Mouse (Mus musculus): ENCODE measurements around the gene Zfp943. TPM values are rescaled to one million over a fixed set of nuclear protein-coding genes. Genes with fewer than 3 reads are reported as not detected.
A peak's percentile ranks its signal among the peaks of the same experiment; 100 is the strongest.
"Not testable (repeated sequence)": the region's sequence is repeated elsewhere in the genome, so short reads cannot be mapped to it uniquely, and the experiment has no call there.

Zfp943 gene
- total RNA-seq (2014; fragmentation: Nextera tagmentation) (21.9 and 28.6 TPM in 2 replicates), total RNA-seq (2017) (15.7 and 18.4 TPM in 2 replicates), polyA plus RNA-seq (2012) (0.36 and 0.54 TPM in 2 replicates)

DNA sequence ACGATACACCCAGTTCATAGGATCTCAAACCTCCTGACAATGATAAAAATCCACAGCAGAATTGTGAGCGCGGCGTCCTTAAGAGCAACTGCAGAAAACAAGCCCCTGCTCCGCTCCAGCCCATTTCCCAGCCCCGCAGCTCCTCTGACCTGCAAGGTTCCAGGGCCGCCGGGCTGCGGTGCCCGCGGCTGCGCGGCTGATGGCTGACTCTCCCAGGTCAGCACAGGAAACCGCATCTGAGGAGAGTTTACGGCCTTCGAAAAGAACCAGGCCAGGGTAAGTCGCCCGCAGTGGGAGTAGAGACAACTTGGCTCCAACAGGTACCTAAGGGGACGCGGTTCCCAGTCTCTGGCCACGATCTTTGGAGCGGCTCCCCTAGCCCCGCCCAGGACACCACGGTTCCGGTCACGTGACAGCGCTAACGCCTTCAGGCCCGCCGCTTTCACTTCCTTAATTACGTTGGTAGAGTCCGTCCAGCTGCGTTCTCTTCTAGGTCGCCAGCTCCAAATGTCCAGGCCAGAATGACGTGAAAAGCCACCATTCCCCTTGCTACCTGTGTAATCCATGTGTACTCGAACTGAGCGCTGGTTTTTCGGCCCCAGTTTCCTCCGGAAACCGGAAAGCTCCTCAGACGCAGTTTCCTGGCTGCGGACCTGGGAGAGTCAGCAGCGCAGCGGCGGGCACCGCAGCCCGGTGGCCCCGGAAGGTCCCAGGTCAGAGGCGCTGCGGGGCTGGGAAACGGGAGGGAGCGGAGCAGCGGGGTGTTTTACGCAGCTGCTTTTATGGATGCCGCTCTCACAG, at the start of gene Zfp943, which contains the start of gene Zfp942:
TSS of gene Zfp943 (plus strand) at position 446 of the 801 bp plus-strand sequence.
TSS of gene Zfp942 (minus strand) at position 358 of the 801 bp plus-strand sequence.
- peak within 1 kb of the TSS; percentile 74 for H3K4me3 ChIP-seq (ENCODE audit: low read depth, low read length)
- H3K9me3 ChIP-seq (replicated peaks); H3K27me3 ChIP-seq (ENCODE audit: insufficient read depth, low read length); H3K36me3 ChIP-seq (replicated peaks): not testable (repeated sequence)
- ATAC-seq (ENCODE audit: extremely low read depth, insufficient number of reproducible peaks, low FRiP score, poor library complexity, severe bottlenecking) = peak; percentile 97
- peaks cover 18% of the 10 kb centered on the region for H3K4me1 ChIP-seq (ENCODE audit: insufficient read depth, low read depth, low read length)
- peak; percentile 6 for DNase-seq (ENCODE audit: low spot score)

DNA sequence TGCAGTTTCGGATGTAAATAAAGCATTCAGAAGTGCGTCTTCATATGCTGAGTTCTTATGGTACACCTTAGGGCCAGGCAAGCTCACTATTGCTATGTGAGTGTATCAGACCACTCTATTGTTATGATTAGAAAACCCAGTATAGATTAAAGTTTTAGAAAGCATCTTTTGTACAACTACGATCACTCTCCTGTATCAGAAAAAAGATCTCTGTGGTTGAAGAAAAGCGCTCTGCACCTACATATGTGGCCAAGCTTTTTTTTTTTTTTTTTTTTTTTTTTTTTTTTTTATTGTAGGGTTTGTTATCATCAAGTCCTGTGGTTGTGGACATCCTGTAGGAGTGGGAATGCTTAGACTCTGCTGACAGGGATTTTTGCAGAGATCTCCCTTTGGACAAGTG, 950 bp downstream of the Zfp943 start:
- peaks cover 11% of the 10 kb centered on the region for H3K36me3 ChIP-seq (replicated peaks)
- no peak for ATAC-seq (ENCODE audit: extremely low read depth, insufficient number of reproducible peaks, low FRiP score, poor library complexity, severe bottlenecking)
- H3K4me3 ChIP-seq (ENCODE audit: low read depth, low read length) = peak overlapping the region; percentile 71; the same call in 1 of the 2 replicates
- no peaks in the 10 kb centered on the region for H3K9me3 ChIP-seq (replicated peaks)
- TF ChIP-seq CTCF (IDR thresholded peaks at IDR 0.05; ENCODE audit: low read depth, low read length) = no peak
- no peak for TF ChIP-seq TAL1 (conservative IDR thresholded peaks at IDR 0.05; ENCODE audit: low read depth, low read length)
- no peak for TF ChIP-seq POLR2AphosphoS5 (IDR thresholded peaks at IDR 0.05; ENCODE audit: insufficient replicate concordance, low read depth, low read length)
- no peak for DNase-seq (ENCODE audit: low spot score)
- peaks cover 18% of the 10 kb centered on the region for H3K4me1 ChIP-seq (ENCODE audit: insufficient read depth, low read depth, low read length)
- no peaks in the 10 kb centered on the region for H3K27me3 ChIP-seq (ENCODE audit: insufficient read depth, low read length)

DNA sequence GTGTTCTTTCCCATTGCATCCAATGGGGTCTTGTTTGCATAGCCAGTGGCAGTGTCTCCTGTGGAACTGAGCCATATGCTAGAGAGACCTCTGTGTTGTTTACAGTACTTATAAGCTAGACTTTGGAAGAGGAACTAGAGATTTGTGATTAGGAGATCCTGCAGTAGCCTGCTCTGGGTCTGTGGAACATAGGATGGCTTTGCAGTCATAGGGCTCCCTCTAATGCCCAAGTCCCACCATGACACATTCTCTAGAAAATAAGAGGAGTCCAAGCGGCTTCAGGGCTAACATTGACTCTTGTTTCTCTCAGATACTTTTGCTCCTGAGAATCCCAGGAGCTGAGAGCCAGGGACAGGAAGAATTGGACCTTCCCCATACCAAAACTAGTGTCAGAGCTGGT, 73.2 kb downstream of the Zfp943 start:
- not testable (repeated sequence) for DNase-seq (ENCODE audit: low spot score); H3K9me3 ChIP-seq (replicated peaks); H3K36me3 ChIP-seq (replicated peaks); H3K4me3 ChIP-seq (ENCODE audit: low read depth, low read length); H3K27me3 ChIP-seq (ENCODE audit: insufficient read depth, low read length); H3K4me1 ChIP-seq (ENCODE audit: insufficient read depth, low read depth, low read length); ATAC-seq (ENCODE audit: extremely low read depth, insufficient number of reproducible peaks, low FRiP score, poor library complexity, severe bottlenecking)

GRCm38 (mm10) chr17:22049403-22049802, 87.1 kb downstream of the Zfp943 start:
- no peaks in the 10 kb centered on the region for H3K4me1 ChIP-seq (ENCODE audit: insufficient read depth, low read depth, low read length)
- no peaks in the 10 kb centered on the region for H3K36me3 ChIP-seq (replicated peaks)
- DNase-seq (ENCODE audit: low spot score) (no peak), ATAC-seq (ENCODE audit: extremely low read depth, insufficient number of reproducible peaks, low FRiP score, poor library complexity, severe bottlenecking) (no peak)
- H3K4me3 ChIP-seq (ENCODE audit: low read depth, low read length) = no peak overlapping the region
- no peaks in the 10 kb centered on the region for H3K9me3 ChIP-seq (replicated peaks)
- H3K27me3 ChIP-seq (ENCODE audit: insufficient read depth, low read length) = no peaks in the 10 kb centered on the region
- no peak for TF ChIP-seq GATA2 (IDR thresholded peaks at IDR 0.05; ENCODE audit: borderline replicate concordance, low read depth, low read length)
- TF ChIP-seq CTCF (IDR thresholded peaks at IDR 0.05; ENCODE audit: low read depth, low read length) = no peak
- TF ChIP-seq GATA1 (IDR thresholded peaks at IDR 0.05; ENCODE audit: borderline replicate concordance, low read length) = no peak
- no peak for TF ChIP-seq TAL1 (conservative IDR thresholded peaks at IDR 0.05; ENCODE audit: low read depth, low read length)
- TF ChIP-seq POLR2AphosphoS5 (IDR thresholded peaks at IDR 0.05; ENCODE audit: insufficient replicate concordance, low read depth, low read length) = no peak

DNA sequence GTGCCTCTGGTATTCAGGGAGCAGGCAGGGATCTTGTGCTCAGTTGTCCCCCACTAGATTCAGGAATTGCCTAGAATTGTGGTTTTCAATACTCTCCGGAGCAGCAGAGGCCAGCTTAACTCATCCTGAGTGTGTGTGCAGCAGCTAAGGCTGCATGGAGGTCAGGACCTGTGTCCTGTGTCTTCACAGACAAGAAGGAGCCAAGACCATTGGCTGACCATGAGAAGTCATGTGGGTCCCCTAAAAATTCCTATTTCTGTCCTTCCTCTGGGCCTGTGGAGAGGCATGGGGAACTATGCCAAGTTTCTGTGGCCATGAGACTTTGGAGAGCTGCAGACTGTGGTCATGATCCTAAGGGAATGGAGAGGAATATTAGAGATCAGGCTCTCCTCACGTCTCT, 90.9 kb downstream of the Zfp943 start:
- no peak for ATAC-seq (ENCODE audit: extremely low read depth, insufficient number of reproducible peaks, low FRiP score, poor library complexity, severe bottlenecking)

GRCm38 (mm10) chr17:22081031-22081631, 118.8 kb downstream of the Zfp943 start:
- H3K36me3 ChIP-seq (replicated peaks) = no peaks in the 10 kb centered on the region
- DNase-seq (ENCODE audit: low spot score) (no peak), ATAC-seq (ENCODE audit: extremely low read depth, insufficient number of reproducible peaks, low FRiP score, poor library complexity, severe bottlenecking) (no peak)
- TF ChIP-seq GATA2 (IDR thresholded peaks at IDR 0.05; ENCODE audit: borderline replicate concordance, low read depth, low read length) = no peak
- no peak for TF ChIP-seq POLR2AphosphoS5 (IDR thresholded peaks at IDR 0.05; ENCODE audit: insufficient replicate concordance, low read depth, low read length)
- no peak for TF ChIP-seq GATA1 (IDR thresholded peaks at IDR 0.05; ENCODE audit: borderline replicate concordance, low read length)
- TF ChIP-seq TAL1 (conservative IDR thresholded peaks at IDR 0.05; ENCODE audit: low read depth, low read length) = no peak
- TF ChIP-seq CTCF (IDR thresholded peaks at IDR 0.05; ENCODE audit: low read depth, low read length) = no peak
- H3K9me3 ChIP-seq (replicated peaks) = 0 out of 2 replicates have a peak, but pooled peaks cover 2% of the 10 kb centered on the region
- H3K4me3 ChIP-seq (ENCODE audit: low read depth, low read length) = no peak overlapping the region
- no peaks in the 10 kb centered on the region for H3K27me3 ChIP-seq (ENCODE audit: insufficient read depth, low read length)
- H3K4me1 ChIP-seq (ENCODE audit: insufficient read depth, low read depth, low read length) = no peaks in the 10 kb centered on the region

More for the DNA sequence above, 90.9 kb downstream of the Zfp943 start:
- Histone ChIP-seq H3K4me3 (ENCODE audit: low read depth, low read length) (no peak overlapping the region), H3K36me3 (replicated peaks) (no peaks in the 10 kb centered on the region), H3K27me3 (ENCODE audit: insufficient read depth, low read length) (no peaks in the 10 kb centered on the region), H3K4me1 (ENCODE audit: insufficient read depth, low read depth, low read length) (no peaks in the 10 kb centered on the region), H3K9me3 (replicated peaks) (no peaks in the 10 kb centered on the region)
- DNase-seq (ENCODE audit: low spot score) = no peak
- TF ChIP-seq TAL1 (conservative IDR thresholded peaks at IDR 0.05; ENCODE audit: low read depth, low read length) = no peak
- TF ChIP-seq GATA1 (IDR thresholded peaks at IDR 0.05; ENCODE audit: borderline replicate concordance, low read length) = no peak
- no peak for TF ChIP-seq GATA2 (IDR thresholded peaks at IDR 0.05; ENCODE audit: borderline replicate concordance, low read depth, low read length)
- no peak for TF ChIP-seq POLR2AphosphoS5 (IDR thresholded peaks at IDR 0.05; ENCODE audit: insufficient replicate concordance, low read depth, low read length)
- no peak for TF ChIP-seq CTCF (IDR thresholded peaks at IDR 0.05; ENCODE audit: low read depth, low read length)

GRCm38 (mm10) chr17:22083224-22083623, 120.9 kb downstream of the Zfp943 start:
- ATAC-seq (ENCODE audit: extremely low read depth, insufficient number of reproducible peaks, low FRiP score, poor library complexity, severe bottlenecking) (peak; percentile 28; the same call in 1 of the 2 replicates), DNase-seq (ENCODE audit: low spot score) (peak; percentile 1)
- H3K4me1 ChIP-seq (ENCODE audit: insufficient read depth, low read depth, low read length); H3K4me3 ChIP-seq (ENCODE audit: low read depth, low read length); H3K27me3 ChIP-seq (ENCODE audit: insufficient read depth, low read length); H3K36me3 ChIP-seq (replicated peaks); H3K9me3 ChIP-seq (replicated peaks): not testable (repeated sequence)
